Mouse (Mus musculus) brain, embryonic 14.5 days (tissue): ENCODE measurements around the gene Mtmr6.

Experiments used
- CTCF ChIP-seq: fragments of 200-500 bp; IDR thresholded peaks from 2 replicates; pipeline ENCODE4 v1.5.1; 2012; ENCODE audit warnings: inconsistent platforms, mild to moderate bottlenecking, moderate library complexity, borderline replicate concordance; ENCODE audit not compliant: insufficient read depth, insufficient read length; ENCODE audit errors: extremely low read depth
- POLR2A ChIP-seq: fragments of 200-500 bp; IDR thresholded peaks from 2 replicates; pipeline ENCODE4 v1.6.1; 2012; ENCODE audit warnings: mild to moderate bottlenecking, inconsistent platforms, borderline replicate concordance; ENCODE audit not compliant: poor library complexity, insufficient read depth, insufficient read length, severe bottlenecking; ENCODE audit errors: extremely low read depth

- TF ChIP-seq CTCF, result no peak
- no peak for TF ChIP-seq POLR2A
These were observed 14.1 kb upstream of the Mtmr6 start for GRCm38 (mm10) chr14:60250879-60251278.
